Mouse (Mus musculus): ENCODE measurements around the gene Ripk3. TPM values are rescaled to one million over a fixed set of nuclear protein-coding genes. Genes with fewer than 3 reads are reported as not detected.

The Ripk3 gene
- polyA plus RNA-seq, 1 experiment from 2014 or later = 2.4 TPM

- no peaks in the 10 kb centered on the region for H3K27me3 ChIP-seq (replicated peaks; ENCODE audit: control insufficient read depth, insufficient read depth, low read length)
- ATAC-seq (no peak), DNase-seq (ENCODE audit: low spot score) (no peak)
- 69% methylated on average over 3 of the region's 3 CpGs for WGBS
- H3K4me2 ChIP-seq (ENCODE audit: low read length) = no peak overlapping the region
- no peak overlapping the region for H3K9ac ChIP-seq (ENCODE audit: low read length)
- no peak overlapping the region for H3K27ac ChIP-seq (ENCODE audit: low read depth, low read length)
- H3K4me1 ChIP-seq (ENCODE audit: control insufficient read depth, insufficient read depth, low read length) = no peaks in the 10 kb centered on the region
- H3K9me3 ChIP-seq (replicated peaks; ENCODE audit: control insufficient read depth, low read length) = no peaks in the 10 kb centered on the region
- peaks cover 23% of the 10 kb centered on the region for H3K36me3 ChIP-seq (ENCODE audit: control insufficient read depth, insufficient read depth, low read length)
- H3K4me3 ChIP-seq (ENCODE audit: low read depth, low read length) = no peak overlapping the region
These were observed 53.3 kb downstream of the Ripk3 start for GRCm38 (mm10) chr14:55735334-55735733.

Other genes with a start within 250 kb of the Ripk3 start
- 10.7 and 11.6 TPM in 2 replicates for gene Pck2, start 248.6 kb downstream of the Ripk3 start, polyA plus RNA-seq (2014; fragmentation: Nextera tagmentation; extraction: Ambion mirVana)
- gene Dcaf11, start 228.9 kb downstream of the Ripk3 start, polyA plus RNA-seq (2014; fragmentation: Nextera tagmentation; extraction: Ambion mirVana) = 130 and 137 TPM in 2 replicates
- gene A730061H03Rik, start 228.5 kb downstream of the Ripk3 start, polyA plus RNA-seq (2014; fragmentation: Nextera tagmentation; extraction: Ambion mirVana) = not detected in 2 replicates
- not detected in 2 replicates for gene Fitm1, start 213.2 kb downstream of the Ripk3 start, polyA plus RNA-seq (2014; fragmentation: Nextera tagmentation; extraction: Ambion mirVana)
- 192 and 204 TPM in 2 replicates for gene Psme1, start 210.7 kb downstream of the Ripk3 start, polyA plus RNA-seq (2014; fragmentation: Nextera tagmentation; extraction: Ambion mirVana)
- gene Emc9, start 203.6 kb downstream of the Ripk3 start, polyA plus RNA-seq (2014; fragmentation: Nextera tagmentation; extraction: Ambion mirVana) = 13.9 and 17.6 TPM in 2 replicates
- 206 and 213 TPM in 2 replicates for gene Psme2, start 197.8 kb downstream of the Ripk3 start, polyA plus RNA-seq (2014; fragmentation: Nextera tagmentation; extraction: Ambion mirVana)
- gene Rnf31, start 197.2 kb downstream of the Ripk3 start, polyA plus RNA-seq (2014; fragmentation: Nextera tagmentation; extraction: Ambion mirVana) = 11.0 and 13.0 TPM in 2 replicates
- gene Irf9, start 185.3 kb downstream of the Ripk3 start, polyA plus RNA-seq (2014; fragmentation: Nextera tagmentation; extraction: Ambion mirVana) = 6.3 and 6.9 TPM in 2 replicates
- gene Rec8, start 170.8 kb downstream of the Ripk3 start, polyA plus RNA-seq (2014; fragmentation: Nextera tagmentation; extraction: Ambion mirVana) = 6.5 and 7.0 TPM in 2 replicates
- 80.8 and 82.5 TPM in 2 replicates for gene Ipo4, start 152.9 kb downstream of the Ripk3 start, polyA plus RNA-seq (2014; fragmentation: Nextera tagmentation; extraction: Ambion mirVana)
- 1.8 and 3.4 TPM in 2 replicates for gene Gm49378, start 151.0 kb downstream of the Ripk3 start, polyA plus RNA-seq (2014; fragmentation: Nextera tagmentation; extraction: Ambion mirVana)
- gene Tm9sf1, start 145.1 kb downstream of the Ripk3 start, polyA plus RNA-seq (2014; fragmentation: Nextera tagmentation; extraction: Ambion mirVana) = 56.5 and 57.5 TPM in 2 replicates
- 0.17 and 0.20 TPM in 2 replicates for gene Tssk4, start 138.7 kb downstream of the Ripk3 start, polyA plus RNA-seq (2014; fragmentation: Nextera tagmentation; extraction: Ambion mirVana)
- gene Mdp1, start 128.4 kb downstream of the Ripk3 start, polyA plus RNA-seq (2014; fragmentation: Nextera tagmentation; extraction: Ambion mirVana) = 62.7 and 64.4 TPM in 2 replicates
- gene Gmpr2, start 116.9 kb downstream of the Ripk3 start, polyA plus RNA-seq (2014; fragmentation: Nextera tagmentation; extraction: Ambion mirVana) = 48.7 and 49.6 TPM in 2 replicates
- gene Nedd8, start 116.7 kb downstream of the Ripk3 start, polyA plus RNA-seq (2014; fragmentation: Nextera tagmentation; extraction: Ambion mirVana) = 622 and 707 TPM in 2 replicates
- gene Tinf2, start 107.0 kb downstream of the Ripk3 start, polyA plus RNA-seq (2014; fragmentation: Nextera tagmentation; extraction: Ambion mirVana) = 30.6 and 37.5 TPM in 2 replicates
- gene Tgm1, start 74.9 kb downstream of the Ripk3 start, polyA plus RNA-seq (2014; fragmentation: Nextera tagmentation; extraction: Ambion mirVana) = 0.10 and 0.12 TPM in 2 replicates
- 34.2 and 38.3 TPM in 2 replicates for gene Rabggta, start 66.6 kb downstream of the Ripk3 start, polyA plus RNA-seq (2014; fragmentation: Nextera tagmentation; extraction: Ambion mirVana)
- 83.8 and 84.4 TPM in 2 replicates for gene Dhrs1, start 43.2 kb downstream of the Ripk3 start, polyA plus RNA-seq (2014; fragmentation: Nextera tagmentation; extraction: Ambion mirVana)
- gene Nop9, start 43.2 kb downstream of the Ripk3 start, polyA plus RNA-seq (2014; fragmentation: Nextera tagmentation; extraction: Ambion mirVana) = 36.3 and 36.6 TPM in 2 replicates
- 0.14 TPM in 1 of 2 replicates, not detected in the other for gene Cideb, start 30.4 kb downstream of the Ripk3 start, polyA plus RNA-seq (2014; fragmentation: Nextera tagmentation; extraction: Ambion mirVana)
- 0.07 and 0.14 TPM in 2 replicates for gene Ltb4r2, start 27.4 kb downstream of the Ripk3 start, polyA plus RNA-seq (2014; fragmentation: Nextera tagmentation; extraction: Ambion mirVana)
- 0.28 TPM in 1 of 2 replicates, not detected in the other for gene Ltb4r1, start 22.9 kb downstream of the Ripk3 start, polyA plus RNA-seq (2014; fragmentation: Nextera tagmentation; extraction: Ambion mirVana)
- gene Adcy4, start 4.8 kb downstream of the Ripk3 start, polyA plus RNA-seq (2014; fragmentation: Nextera tagmentation; extraction: Ambion mirVana) = 1.9 and 3.3 TPM in 2 replicates
- 8.3 and 9.1 TPM in 2 replicates for gene Nfatc4, start 34.3 kb upstream of the Ripk3 start, polyA plus RNA-seq (2014; fragmentation: Nextera tagmentation; extraction: Ambion mirVana)
- gene Nynrin, start 65.1 kb upstream of the Ripk3 start, polyA plus RNA-seq (2014; fragmentation: Nextera tagmentation; extraction: Ambion mirVana) = 6.2 and 7.4 TPM in 2 replicates
- gene Cbln3, start 95.5 kb upstream of the Ripk3 start, polyA plus RNA-seq (2014; fragmentation: Nextera tagmentation; extraction: Ambion mirVana) = 0.20 and 0.27 TPM in 2 replicates
- 4.6 and 5.4 TPM in 2 replicates for gene Khnyn, start 96.1 kb upstream of the Ripk3 start, polyA plus RNA-seq (2014; fragmentation: Nextera tagmentation; extraction: Ambion mirVana)
- gene Sdr39u1, start 111.4 kb upstream of the Ripk3 start, polyA plus RNA-seq (2014; fragmentation: Nextera tagmentation; extraction: Ambion mirVana) = 99.0 and 110 TPM in 2 replicates
- 0.27 and 0.35 TPM in 2 replicates for gene Cma1, start 155.8 kb upstream of the Ripk3 start, polyA plus RNA-seq (2014; fragmentation: Nextera tagmentation; extraction: Ambion mirVana)
- not detected in 2 replicates for gene Cma2, start 162.1 kb upstream of the Ripk3 start, polyA plus RNA-seq (2014; fragmentation: Nextera tagmentation; extraction: Ambion mirVana)
- gene Mcpt1, start 229.1 kb upstream of the Ripk3 start, polyA plus RNA-seq (2014; fragmentation: Nextera tagmentation; extraction: Ambion mirVana) = not detected in 2 replicates
- gene Mcpt9, start 241.6 kb upstream of the Ripk3 start, polyA plus RNA-seq (2014; fragmentation: Nextera tagmentation; extraction: Ambion mirVana) = not detected in 2 replicates

All from forebrain, embryonic 14.5 days (tissue).